Mouse (Mus musculus): ENCODE measurements at regions not wholly inside any gene's neighbourhood (a gene's known extent, or its start where the extent isn't known, plus 50 kb on each side); places are given as distances from the start of the nearest gene placed in this dataset.

DNA sequence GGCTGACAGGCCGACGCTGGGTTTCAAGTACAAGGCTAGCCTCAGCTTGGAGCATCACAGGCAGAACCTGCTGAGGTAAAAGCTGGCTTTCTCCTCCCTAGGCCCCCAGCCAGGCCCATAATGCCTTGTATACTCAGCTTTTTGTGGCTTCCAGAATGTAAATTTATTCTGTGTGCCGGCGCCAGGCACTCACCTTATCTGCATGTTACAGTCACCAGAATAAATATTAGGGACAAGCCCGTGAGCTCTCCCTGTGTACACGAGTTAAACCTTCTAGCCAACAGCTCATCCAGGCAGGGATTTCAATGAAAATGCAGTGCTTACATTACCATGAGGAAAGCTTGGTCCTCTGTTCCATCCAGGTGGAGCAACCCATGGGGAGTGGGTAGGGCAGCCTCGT, 325.3 kb downstream of the Ptpru start:
- no peaks in the 10 kb centered on the region for H3K4me1 ChIP-seq (replicated peaks; ENCODE audit: control insufficient read depth, insufficient read depth, low read length)
- no peak overlapping the region for H3K4me3 ChIP-seq (ENCODE audit: low read depth, low read length)
- no peaks in the 10 kb centered on the region for H3K27me3 ChIP-seq (replicated peaks; ENCODE audit: control insufficient read depth, insufficient read depth, low read length)
- no peak overlapping the region for H3K4me2 ChIP-seq (replicated peaks; ENCODE audit: low read depth)
- no peaks in the 10 kb centered on the region for H3K36me3 ChIP-seq (ENCODE audit: control insufficient read depth, insufficient read depth)
- TF ChIP-seq CTCF (IDR thresholded peaks at IDR 0.05; ENCODE audit: low read depth): no peak
- no peak overlapping the region for H3K27ac ChIP-seq (ENCODE audit: low read depth, low read length)
- H3K9ac ChIP-seq (ENCODE audit: low read depth, low read length): no peak overlapping the region
- ATAC-seq: no peak
- WGBS: 40% methylated on average over 7 of the region's 7 CpGs
- no peaks in the 10 kb centered on the region for H3K9me3 ChIP-seq (ENCODE audit: control insufficient read depth)

- Histone ChIP-seq H3K27me3 (replicated peaks; ENCODE audit: control insufficient read depth, insufficient read depth, low read length) (no peaks in the 10 kb centered on the region), H3K27ac (ENCODE audit: low read depth, low read length) (no peak overlapping the region), H3K4me3 (ENCODE audit: low read depth, low read length) (no peak overlapping the region), H3K36me3 (ENCODE audit: control insufficient read depth, insufficient read depth) (no peaks in the 10 kb centered on the region), H3K9ac (ENCODE audit: low read depth, low read length) (no peak overlapping the region), H3K4me2 (replicated peaks; ENCODE audit: low read depth) (no peak overlapping the region), H3K9me3 (ENCODE audit: control insufficient read depth) (no peaks in the 10 kb centered on the region), H3K4me1 (replicated peaks; ENCODE audit: control insufficient read depth, insufficient read depth, low read length) (no peaks in the 10 kb centered on the region)
- 77% methylated on average over 10 of the region's 10 CpGs for WGBS
- no peak for ATAC-seq
- no peak for TF ChIP-seq CTCF (IDR thresholded peaks at IDR 0.05; ENCODE audit: low read depth)
These were observed 317.3 kb downstream of the Ptpru start for GRCm38 (mm10) chr4:131520636-131521306.

DNA sequence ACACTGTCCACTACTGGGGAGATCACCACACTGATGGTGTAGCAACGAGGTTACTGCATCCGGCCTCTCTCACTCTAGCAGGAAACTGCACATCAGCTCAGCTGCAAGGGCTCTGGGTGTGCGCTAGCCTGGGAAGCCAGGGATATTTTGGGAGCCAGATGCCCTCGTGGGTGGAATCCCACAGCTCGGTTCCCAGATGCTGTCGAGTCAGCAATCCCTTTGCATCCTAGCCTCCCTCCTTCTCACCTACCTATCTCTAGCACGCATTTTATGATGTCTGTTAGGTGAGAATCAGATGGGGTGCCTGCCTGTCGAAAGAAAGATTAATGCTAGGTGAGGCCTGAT, 316.8 kb downstream of the Ptpru start:
- Histone ChIP-seq H3K4me3 (ENCODE audit: low read depth, low read length) (no peak overlapping the region), H3K4me2 (replicated peaks; ENCODE audit: low read depth) (no peak overlapping the region), H3K36me3 (ENCODE audit: control insufficient read depth, insufficient read depth) (no peaks in the 10 kb centered on the region), H3K4me1 (replicated peaks; ENCODE audit: control insufficient read depth, insufficient read depth, low read length) (no peaks in the 10 kb centered on the region), H3K27ac (ENCODE audit: low read depth, low read length) (no peak overlapping the region), H3K9ac (ENCODE audit: low read depth, low read length) (no peak overlapping the region), H3K27me3 (replicated peaks; ENCODE audit: control insufficient read depth, insufficient read depth, low read length) (no peaks in the 10 kb centered on the region), H3K9me3 (ENCODE audit: control insufficient read depth) (no peaks in the 10 kb centered on the region)
- 55% methylated on average over 8 of the region's 8 CpGs for WGBS
- no peak for ATAC-seq
- TF ChIP-seq CTCF (IDR thresholded peaks at IDR 0.05; ENCODE audit: low read depth): no peak

DNA sequence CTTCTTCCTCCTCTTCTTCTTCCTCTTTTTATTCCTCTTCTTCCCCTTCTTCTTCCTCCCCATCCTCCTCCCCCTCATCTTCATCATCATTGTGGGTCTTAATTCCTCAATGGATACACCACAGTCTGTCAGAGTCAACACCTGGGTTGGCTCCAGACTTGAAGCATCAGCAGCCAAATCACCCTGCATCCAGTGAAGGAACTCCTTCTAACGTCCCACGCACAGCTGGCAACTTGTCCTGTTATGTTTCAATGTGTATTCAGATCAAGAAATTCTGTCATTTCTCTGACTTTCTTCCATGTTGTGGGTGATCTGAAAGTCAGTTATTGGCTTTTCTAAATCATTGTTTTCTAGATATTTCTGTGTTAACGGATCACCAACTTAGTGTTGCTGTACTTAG, 312.9 kb downstream of the Ptpru start:
- no peak for ATAC-seq
- H3K4me2 ChIP-seq (replicated peaks; ENCODE audit: low read depth): no peak overlapping the region
- no peak overlapping the region for H3K4me3 ChIP-seq (ENCODE audit: low read depth, low read length)
- no peaks in the 10 kb centered on the region for H3K9me3 ChIP-seq (ENCODE audit: control insufficient read depth)
- H3K9ac ChIP-seq (ENCODE audit: low read depth, low read length): no peak overlapping the region
- H3K27ac ChIP-seq (ENCODE audit: low read depth, low read length): no peak overlapping the region
- WGBS: 73% methylated on average over 3 of the region's 3 CpGs
- no peaks in the 10 kb centered on the region for H3K36me3 ChIP-seq (ENCODE audit: control insufficient read depth, insufficient read depth)
- no peaks in the 10 kb centered on the region for H3K4me1 ChIP-seq (replicated peaks; ENCODE audit: control insufficient read depth, insufficient read depth, low read length)
- no peaks in the 10 kb centered on the region for H3K27me3 ChIP-seq (replicated peaks; ENCODE audit: control insufficient read depth, insufficient read depth, low read length)
- TF ChIP-seq CTCF (IDR thresholded peaks at IDR 0.05; ENCODE audit: low read depth): no peak

GRCm38 (mm10) chr4:131530491-131530890, 307.6 kb downstream of the Ptpru start:
- no peaks in the 10 kb centered on the region for H3K4me1 ChIP-seq (replicated peaks; ENCODE audit: control insufficient read depth, insufficient read depth, low read length)
- WGBS: 66% methylated on average over 5 of the region's 5 CpGs
- H3K4me3 ChIP-seq (ENCODE audit: low read depth, low read length): no peak overlapping the region
- H3K9ac ChIP-seq (ENCODE audit: low read depth, low read length): no peak overlapping the region
- no peak for TF ChIP-seq CTCF (IDR thresholded peaks at IDR 0.05; ENCODE audit: low read depth)
- H3K27ac ChIP-seq (ENCODE audit: low read depth, low read length): no peak overlapping the region
- no peaks in the 10 kb centered on the region for H3K27me3 ChIP-seq (replicated peaks; ENCODE audit: control insufficient read depth, insufficient read depth, low read length)
- no peak for ATAC-seq
- no peaks in the 10 kb centered on the region for H3K36me3 ChIP-seq (ENCODE audit: control insufficient read depth, insufficient read depth)
- no peaks in the 10 kb centered on the region for H3K9me3 ChIP-seq (ENCODE audit: control insufficient read depth)
- no peak overlapping the region for H3K4me2 ChIP-seq (replicated peaks; ENCODE audit: low read depth)

GRCm38 (mm10) chr4:131531003-131531402, 307.1 kb downstream of the Ptpru start:
- 79% methylated on average over 8 of the region's 8 CpGs for WGBS
- Histone ChIP-seq H3K9ac (ENCODE audit: low read depth, low read length) (no peak overlapping the region), H3K4me1 (replicated peaks; ENCODE audit: control insufficient read depth, insufficient read depth, low read length) (no peaks in the 10 kb centered on the region), H3K27ac (ENCODE audit: low read depth, low read length) (no peak overlapping the region), H3K27me3 (replicated peaks; ENCODE audit: control insufficient read depth, insufficient read depth, low read length) (no peaks in the 10 kb centered on the region), H3K4me3 (ENCODE audit: low read depth, low read length) (no peak overlapping the region), H3K36me3 (ENCODE audit: control insufficient read depth, insufficient read depth) (no peaks in the 10 kb centered on the region), H3K9me3 (ENCODE audit: control insufficient read depth) (no peaks in the 10 kb centered on the region), H3K4me2 (replicated peaks; ENCODE audit: low read depth) (no peak overlapping the region)
- TF ChIP-seq CTCF (IDR thresholded peaks at IDR 0.05; ENCODE audit: low read depth): no peak
- ATAC-seq: no peak

GRCm38 (mm10) chr4:131534831-131535230, 303.3 kb downstream of the Ptpru start:
- WGBS: 82% methylated on average over 6 of the region's 6 CpGs
- H3K36me3 ChIP-seq (ENCODE audit: control insufficient read depth, insufficient read depth): no peaks in the 10 kb centered on the region
- no peak overlapping the region for H3K27ac ChIP-seq (ENCODE audit: low read depth, low read length)
- H3K9me3 ChIP-seq (ENCODE audit: control insufficient read depth): no peaks in the 10 kb centered on the region
- H3K4me3 ChIP-seq (ENCODE audit: low read depth, low read length): no peak overlapping the region
- no peaks in the 10 kb centered on the region for H3K27me3 ChIP-seq (replicated peaks; ENCODE audit: control insufficient read depth, insufficient read depth, low read length)
- ATAC-seq: no peak
- no peak overlapping the region for H3K4me2 ChIP-seq (replicated peaks; ENCODE audit: low read depth)
- H3K4me1 ChIP-seq (replicated peaks; ENCODE audit: control insufficient read depth, insufficient read depth, low read length): no peaks in the 10 kb centered on the region
- no peak for TF ChIP-seq CTCF (IDR thresholded peaks at IDR 0.05; ENCODE audit: low read depth)
- H3K9ac ChIP-seq (ENCODE audit: low read depth, low read length): no peak overlapping the region

All from intestine, postnatal 0 days (tissue).